Mouse (Mus musculus): ENCODE measurements around the gene Rps11. TPM values are rescaled to one million over a fixed set of nuclear protein-coding genes. Genes with fewer than 3 reads are reported as not detected.
"Not testable (repeated sequence)": the region's sequence is repeated elsewhere in the genome, so short reads cannot be mapped to it uniquely, and the experiment has no call there.

Rps11 gene
- polyA plus RNA-seq, 1 experiment from 2014 or later, result 952 TPM

DNA sequence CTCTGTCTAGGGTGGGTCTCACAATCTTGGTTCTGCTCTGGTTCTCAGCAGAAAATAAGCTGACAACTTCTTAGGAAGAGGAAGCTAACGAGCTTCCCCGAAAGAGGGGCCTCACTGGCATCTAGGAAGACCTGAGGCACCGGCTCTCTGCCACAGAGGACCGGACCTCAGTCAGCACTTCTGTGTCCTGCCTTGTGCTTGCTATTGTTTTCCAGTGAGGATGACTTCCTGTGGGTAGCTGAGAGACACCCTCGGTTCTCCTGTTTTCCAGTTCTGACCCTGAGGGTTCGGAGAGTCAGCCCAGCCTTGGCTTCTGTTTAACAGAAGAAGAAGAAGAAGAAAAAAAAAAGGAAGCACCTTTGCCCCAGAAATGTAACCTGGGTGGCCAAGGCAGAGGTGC is 26.8 kb downstream of the Rps11 start:
- 70% methylated on average over 6 of the region's 6 CpGs for WGBS
- Histone ChIP-seq H3K4me3 (replicated peaks; ENCODE audit: low read length) (no peak overlapping the region), H3K27me3 (ENCODE audit: control insufficient read depth, insufficient read depth, low read length) (no peaks in the 10 kb centered on the region), H3K4me1 (replicated peaks; ENCODE audit: control insufficient read depth, insufficient read depth, low read length) (no peaks in the 10 kb centered on the region), H3K4me2 (replicated peaks) (no peak overlapping the region), H3K27ac (no peak overlapping the region), H3K9me3 (ENCODE audit: control insufficient read depth, low read length) (no peaks in the 10 kb centered on the region), H3K9ac (no peak overlapping the region), H3K36me3 (replicated peaks; ENCODE audit: control insufficient read depth, insufficient read depth) (no peaks in the 10 kb centered on the region)
- no peak for ATAC-seq (ENCODE audit: low FRiP score)
- DNase-seq (ENCODE audit: low spot score), result no peak

DNA sequence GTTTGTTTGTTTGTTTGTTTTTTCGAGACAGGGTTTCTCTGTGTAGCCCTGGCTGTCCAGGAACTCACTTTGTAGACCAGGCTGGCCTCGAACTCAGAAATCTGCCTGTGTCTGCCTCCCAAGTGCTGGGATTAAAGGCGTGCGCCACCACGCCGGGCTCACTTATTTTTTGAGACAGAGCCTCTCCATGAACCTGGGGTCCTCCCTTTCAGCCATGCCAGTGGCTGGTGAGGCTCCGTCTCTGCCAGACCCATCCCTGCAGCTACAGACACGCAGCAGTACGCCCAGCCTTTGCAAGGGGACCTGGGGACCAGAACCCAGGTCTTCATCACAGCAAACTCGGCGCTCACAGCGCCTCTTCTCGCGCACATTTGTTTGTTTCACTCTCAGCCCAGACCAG is 28.3 kb downstream of the Rps11 start:
- WGBS, result 92% methylated on average over 14 of the region's 14 CpGs
- not testable (repeated sequence) for DNase-seq (ENCODE audit: low spot score); H3K4me3 ChIP-seq (replicated peaks; ENCODE audit: low read length); H3K9me3 ChIP-seq (ENCODE audit: control insufficient read depth, low read length); H3K4me1 ChIP-seq (replicated peaks; ENCODE audit: control insufficient read depth, insufficient read depth, low read length); H3K27me3 ChIP-seq (ENCODE audit: control insufficient read depth, insufficient read depth, low read length); H3K4me2 ChIP-seq (replicated peaks); ATAC-seq (ENCODE audit: low FRiP score); H3K9ac ChIP-seq; H3K36me3 ChIP-seq (replicated peaks; ENCODE audit: control insufficient read depth, insufficient read depth); H3K27ac ChIP-seq

DNA sequence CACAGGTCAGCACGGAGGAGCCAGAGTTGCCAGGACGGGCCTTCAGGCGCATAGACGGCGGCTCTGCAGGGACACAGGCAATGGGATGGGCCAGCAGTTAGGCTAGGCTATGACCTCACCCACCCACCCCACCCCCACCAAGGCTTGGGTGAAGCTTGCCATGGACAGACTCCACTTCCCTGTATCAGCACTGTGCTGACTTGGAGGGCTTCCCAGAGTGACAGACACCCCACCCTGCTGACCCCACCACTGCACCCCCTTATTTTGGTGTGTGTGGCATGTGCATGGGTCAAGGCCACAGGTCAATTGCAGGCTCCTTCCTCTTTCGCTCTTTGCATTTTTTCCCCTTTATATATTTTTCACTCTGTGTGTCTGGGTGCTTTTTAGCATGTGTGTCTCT is 28.9 kb downstream of the Rps11 start:
- H3K9ac ChIP-seq, result no peak overlapping the region
- no peak overlapping the region for H3K4me2 ChIP-seq (replicated peaks)
- no peak overlapping the region for H3K4me3 ChIP-seq (replicated peaks; ENCODE audit: low read length)
- 88% methylated on average over 6 of the region's 6 CpGs for WGBS
- ATAC-seq (ENCODE audit: low FRiP score) (no peak), DNase-seq (ENCODE audit: low spot score) (no peak)
- no peaks in the 10 kb centered on the region for H3K36me3 ChIP-seq (replicated peaks; ENCODE audit: control insufficient read depth, insufficient read depth)
- H3K4me1 ChIP-seq (replicated peaks; ENCODE audit: control insufficient read depth, insufficient read depth, low read length), result no peaks in the 10 kb centered on the region
- H3K9me3 ChIP-seq (ENCODE audit: control insufficient read depth, low read length), result no peaks in the 10 kb centered on the region
- no peak overlapping the region for H3K27ac ChIP-seq
- no peaks in the 10 kb centered on the region for H3K27me3 ChIP-seq (ENCODE audit: control insufficient read depth, insufficient read depth, low read length)

DNA sequence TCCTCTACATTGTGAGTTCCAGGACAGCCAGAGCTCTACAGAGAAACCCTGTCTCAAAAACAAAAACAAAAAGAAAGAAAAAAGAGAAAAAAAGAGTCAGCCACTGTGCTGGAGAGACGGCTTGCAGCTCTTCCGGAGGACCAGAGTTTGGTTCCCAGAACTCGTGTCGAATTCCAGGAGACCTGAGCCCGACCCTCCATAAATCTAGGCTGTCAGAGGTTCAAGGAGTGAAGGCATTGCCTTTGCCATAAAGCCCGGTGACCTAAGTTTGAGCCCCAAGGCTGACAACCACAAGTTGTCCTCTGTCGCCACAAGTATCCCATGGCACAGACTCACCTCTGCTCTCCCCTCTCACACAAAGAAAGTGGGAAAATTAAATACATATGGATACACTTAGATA is 30.1 kb downstream of the Rps11 start:
- Histone ChIP-seq H3K9me3 (ENCODE audit: control insufficient read depth, low read length) (no peaks in the 10 kb centered on the region), H3K4me2 (replicated peaks) (no peak overlapping the region), H3K36me3 (replicated peaks; ENCODE audit: control insufficient read depth, insufficient read depth) (no peaks in the 10 kb centered on the region), H3K4me1 (replicated peaks; ENCODE audit: control insufficient read depth, insufficient read depth, low read length) (no peaks in the 10 kb centered on the region), H3K27me3 (ENCODE audit: control insufficient read depth, insufficient read depth, low read length) (no peaks in the 10 kb centered on the region), H3K27ac (no peak overlapping the region), H3K9ac (no peak overlapping the region), H3K4me3 (replicated peaks; ENCODE audit: low read length) (no peak overlapping the region)
- no peak for ATAC-seq (ENCODE audit: low FRiP score)
- DNase-seq (ENCODE audit: low spot score), result no peak
- 44% methylated on average over 7 of the region's 7 CpGs for WGBS

DNA sequence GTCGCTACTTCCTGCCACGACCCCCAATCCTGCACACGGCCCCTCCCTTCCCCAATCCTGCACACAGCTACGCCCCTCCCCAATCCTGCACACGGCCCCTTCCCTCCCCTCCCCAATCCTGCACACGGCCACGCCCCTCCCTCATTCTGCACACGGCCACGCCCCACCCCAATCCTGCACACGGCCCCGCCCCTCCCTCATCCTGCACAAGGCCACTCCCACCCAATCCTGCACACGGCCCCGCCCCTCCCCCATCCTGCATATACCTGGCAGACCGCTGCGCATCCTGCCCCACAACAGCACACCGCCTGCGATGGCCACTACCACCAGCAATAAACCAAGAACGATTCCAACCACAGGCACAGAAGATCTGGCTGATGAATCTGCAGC is 30.7 kb downstream of the Rps11 start:
- H3K4me2 ChIP-seq (replicated peaks), result no peak overlapping the region
- no peaks in the 10 kb centered on the region for H3K36me3 ChIP-seq (replicated peaks; ENCODE audit: control insufficient read depth, insufficient read depth)
- H3K9me3 ChIP-seq (ENCODE audit: control insufficient read depth, low read length), result no peaks in the 10 kb centered on the region
- no peak overlapping the region for H3K4me3 ChIP-seq (replicated peaks; ENCODE audit: low read length)
- no peak for DNase-seq (ENCODE audit: low spot score)
- ATAC-seq (ENCODE audit: low FRiP score), result no peak
- no peaks in the 10 kb centered on the region for H3K4me1 ChIP-seq (replicated peaks; ENCODE audit: control insufficient read depth, insufficient read depth, low read length)
- H3K27me3 ChIP-seq (ENCODE audit: control insufficient read depth, insufficient read depth, low read length), result no peaks in the 10 kb centered on the region
- no peak overlapping the region for H3K27ac ChIP-seq
- no peak overlapping the region for H3K9ac ChIP-seq
- 38% methylated on average over 18 of the region's 18 CpGs for WGBS

DNA sequence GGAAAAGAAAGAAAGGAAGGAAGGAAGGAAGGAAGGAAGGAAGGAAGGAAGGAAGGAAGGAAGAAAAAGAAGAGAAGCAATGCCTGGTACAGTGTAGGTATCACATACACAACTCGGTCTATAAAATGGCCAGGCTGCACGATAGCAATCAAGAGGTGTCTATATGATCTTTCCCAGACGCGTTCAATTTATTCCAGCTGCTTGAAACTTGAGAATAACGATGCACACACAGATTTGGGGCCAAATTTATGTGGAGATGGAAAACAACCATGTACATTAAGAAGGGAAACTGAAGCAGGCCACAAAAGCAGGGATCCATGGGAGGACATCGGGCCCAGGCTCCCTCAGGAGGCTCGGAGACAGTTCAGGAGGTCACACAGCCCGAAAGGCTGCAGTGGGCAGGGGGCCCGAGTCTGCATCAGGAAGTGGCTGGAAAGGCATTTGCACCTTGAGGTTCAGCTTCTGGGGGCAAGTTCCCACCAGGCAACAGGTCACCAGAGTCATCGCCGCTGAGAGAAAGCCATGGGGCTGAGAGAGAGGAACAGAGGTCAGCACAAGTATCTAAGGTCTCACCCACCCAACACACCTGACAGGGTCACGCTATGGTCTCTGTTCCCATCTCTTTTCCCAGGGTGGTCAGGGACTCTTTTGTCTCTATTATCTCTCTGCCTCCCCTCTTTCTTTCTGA is 31.3 kb downstream of the Rps11 start:
- DNase-seq (ENCODE audit: low spot score) (no peak), ATAC-seq (ENCODE audit: low FRiP score) (no peak)
- H3K27me3 ChIP-seq (ENCODE audit: control insufficient read depth, insufficient read depth, low read length), result no peaks in the 10 kb centered on the region
- H3K9ac ChIP-seq, result no peak overlapping the region
- no peaks in the 10 kb centered on the region for H3K9me3 ChIP-seq (ENCODE audit: control insufficient read depth, low read length)
- WGBS, result 71% methylated on average over 12 of the region's 12 CpGs
- no peaks in the 10 kb centered on the region for H3K36me3 ChIP-seq (replicated peaks; ENCODE audit: control insufficient read depth, insufficient read depth)
- no peak overlapping the region for H3K4me3 ChIP-seq (replicated peaks; ENCODE audit: low read length)
- H3K4me1 ChIP-seq (replicated peaks; ENCODE audit: control insufficient read depth, insufficient read depth, low read length), result no peaks in the 10 kb centered on the region
- H3K4me2 ChIP-seq (replicated peaks), result no peak overlapping the region
- H3K27ac ChIP-seq, result no peak overlapping the region

DNA sequence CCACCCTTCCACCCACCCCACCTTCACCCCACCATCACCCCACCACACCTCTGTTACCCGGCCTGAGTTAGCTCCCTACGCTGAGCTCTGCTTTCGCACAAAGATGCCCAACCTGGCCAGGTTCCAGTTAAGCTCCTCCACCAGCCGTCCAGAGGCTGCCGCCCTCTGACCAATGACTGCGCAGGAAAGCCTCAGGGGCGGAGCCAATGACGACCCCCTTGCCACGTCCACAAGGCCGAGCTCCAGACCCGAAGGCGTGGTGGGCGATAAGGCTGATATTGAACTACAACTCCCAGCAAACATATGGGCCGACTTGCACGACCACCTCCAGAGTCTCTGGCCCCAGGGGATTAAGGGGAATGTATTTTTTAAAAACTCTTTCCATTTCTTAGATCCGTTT is 32.2 kb downstream of the Rps11 start, which contains the start of gene Rcn3:
TSS of gene Rcn3 (minus strand) at position 174 of the 400 bp plus-strand sequence.
- peak within 1 kb of the TSS; percentile 52 for H3K4me2 ChIP-seq (replicated peaks)
- H3K27me3 ChIP-seq (ENCODE audit: control insufficient read depth, insufficient read depth, low read length), result no peaks in the 10 kb centered on the region
- peak within 1 kb of the TSS; percentile 35 for H3K4me3 ChIP-seq (replicated peaks; ENCODE audit: low read length)
- no peaks in the 10 kb centered on the region for H3K36me3 ChIP-seq (replicated peaks; ENCODE audit: control insufficient read depth, insufficient read depth)
- ATAC-seq (ENCODE audit: low FRiP score) (peak; percentile 92), DNase-seq (ENCODE audit: low spot score) (peak; percentile 86)
- no peaks in the 10 kb centered on the region for H3K9me3 ChIP-seq (ENCODE audit: control insufficient read depth, low read length)
- peak within 1 kb of the TSS; percentile 32 for H3K9ac ChIP-seq
- H3K4me1 ChIP-seq (replicated peaks; ENCODE audit: control insufficient read depth, insufficient read depth, low read length), result no peaks in the 10 kb centered on the region
- 0% methylated on average over 16 of the region's 16 CpGs for WGBS
- no peak within 1 kb of the TSS for H3K27ac ChIP-seq

DNA sequence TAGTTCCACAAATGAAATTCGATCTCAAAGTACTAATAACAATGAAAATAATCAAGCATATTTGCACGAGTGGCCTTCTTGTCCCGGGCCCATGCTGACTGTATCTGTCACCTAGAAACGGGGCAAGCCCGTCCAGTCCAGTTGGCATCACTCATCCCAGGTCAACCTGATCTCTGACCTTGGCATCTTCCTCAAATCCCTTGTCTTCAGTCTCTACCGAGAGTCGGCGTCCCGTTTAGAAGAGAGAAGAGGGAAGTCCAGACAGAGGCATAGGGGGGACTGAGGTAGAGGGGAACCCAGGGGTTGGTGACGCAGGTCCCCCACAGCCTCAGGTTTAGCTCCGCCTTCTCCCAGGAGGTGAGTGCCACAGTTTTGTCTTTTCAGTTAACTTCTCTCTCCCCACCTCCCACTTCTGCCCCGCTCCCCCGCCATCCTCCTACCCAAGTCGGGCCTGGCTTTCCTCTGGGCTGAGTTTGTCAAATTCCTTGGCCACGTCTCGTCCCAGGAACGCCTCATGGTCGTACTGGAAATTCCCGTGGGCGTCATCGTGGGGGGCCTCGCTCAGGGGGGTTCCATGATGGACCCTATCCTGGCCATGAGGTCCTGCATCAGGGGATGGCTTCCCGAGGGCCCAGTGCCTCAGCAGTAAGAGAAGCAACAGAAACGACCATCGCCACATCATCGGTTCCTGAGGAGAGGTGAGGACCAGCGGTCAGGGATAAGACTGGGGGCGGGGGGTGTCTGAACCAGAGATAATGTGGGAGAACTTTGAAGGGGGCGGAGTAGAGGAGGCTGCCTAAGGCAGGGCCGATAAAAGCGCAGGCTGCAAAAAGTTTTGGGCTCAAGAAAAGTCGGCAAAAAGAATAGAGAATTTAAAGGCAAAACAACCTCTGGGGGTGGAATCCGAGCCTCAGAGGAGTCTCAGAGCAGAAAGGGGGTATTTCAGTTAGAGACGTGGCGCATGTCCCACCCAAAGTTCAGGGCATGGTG is 32.9 kb downstream of the Rps11 start:
- peak overlapping the region; percentile 52 for H3K4me2 ChIP-seq (replicated peaks)
- no peaks in the 10 kb centered on the region for H3K27me3 ChIP-seq (ENCODE audit: control insufficient read depth, insufficient read depth, low read length)
- H3K4me1 ChIP-seq (replicated peaks; ENCODE audit: control insufficient read depth, insufficient read depth, low read length), result no peaks in the 10 kb centered on the region
- peak overlapping the region; percentile 35 for H3K4me3 ChIP-seq (replicated peaks; ENCODE audit: low read length)
- peak overlapping the region; percentile 32 for H3K9ac ChIP-seq
- DNase-seq (ENCODE audit: low spot score) (no peak), ATAC-seq (ENCODE audit: low FRiP score) (peak; percentile 32; the same call in 1 of the 2 replicates)
- H3K27ac ChIP-seq, result no peak overlapping the region
- H3K9me3 ChIP-seq (ENCODE audit: control insufficient read depth, low read length), result no peaks in the 10 kb centered on the region
- H3K36me3 ChIP-seq (replicated peaks; ENCODE audit: control insufficient read depth, insufficient read depth), result no peaks in the 10 kb centered on the region
- WGBS, result 17% methylated on average over 35 of the region's 35 CpGs

DNA sequence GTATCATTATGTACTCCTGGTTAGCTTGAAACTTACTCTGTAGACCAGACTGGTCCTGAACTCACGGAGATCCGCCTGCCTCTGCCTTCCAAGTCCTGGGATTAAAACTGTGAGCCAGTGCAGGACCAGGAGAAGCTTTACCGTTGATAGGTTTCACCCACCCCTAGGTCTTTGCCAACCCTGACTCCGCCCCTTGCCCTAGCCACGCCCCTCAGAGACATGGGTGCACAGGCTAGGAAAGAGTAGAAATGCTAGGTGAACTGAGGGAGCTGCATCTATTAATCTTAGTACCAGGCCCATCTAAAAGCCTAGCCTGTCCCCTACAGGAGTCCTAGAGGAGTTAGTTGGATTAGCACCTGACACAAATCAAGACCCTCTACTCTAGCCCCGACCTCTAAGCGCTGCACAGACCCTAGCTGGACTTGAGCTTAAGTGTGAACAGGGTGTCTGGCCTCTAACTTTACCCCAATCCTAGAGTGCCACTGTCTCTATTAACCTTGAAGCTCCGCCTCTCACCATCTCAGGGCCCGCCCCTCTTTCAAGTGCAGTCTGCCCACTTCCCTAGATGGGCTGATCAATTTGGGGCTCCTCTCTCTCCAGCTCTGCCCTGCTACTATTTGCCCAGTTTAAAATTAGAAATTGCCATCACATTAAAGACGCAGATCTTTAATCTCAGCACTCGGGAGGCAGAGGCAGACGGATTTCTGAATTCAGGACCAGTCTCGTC is 33.8 kb downstream of the Rps11 start:
- Histone ChIP-seq H3K36me3 (replicated peaks; ENCODE audit: control insufficient read depth, insufficient read depth) (no peaks in the 10 kb centered on the region), H3K4me3 (replicated peaks; ENCODE audit: low read length) (peak overlapping the region; percentile 35; the same call in 1 of the 2 replicates), H3K4me1 (replicated peaks; ENCODE audit: control insufficient read depth, insufficient read depth, low read length) (no peaks in the 10 kb centered on the region), H3K4me2 (replicated peaks) (peak overlapping the region; percentile 52), H3K9me3 (ENCODE audit: control insufficient read depth, low read length) (no peaks in the 10 kb centered on the region), H3K9ac (no peak overlapping the region), H3K27ac (no peak overlapping the region), H3K27me3 (ENCODE audit: control insufficient read depth, insufficient read depth, low read length) (no peaks in the 10 kb centered on the region)
- DNase-seq (ENCODE audit: low spot score) (no peak), ATAC-seq (ENCODE audit: low FRiP score) (no peak)
- WGBS, result 82% methylated on average over 13 of the region's 13 CpGs
